Mouse (Mus musculus) cortical plate, adult 2 months (tissue): ENCODE measurements around the gene Nostrin. TPM values are rescaled to one million over a fixed set of nuclear protein-coding genes. Genes with fewer than 3 reads are reported as not detected.

ENCODE experiments used
- H3K27ac ChIP-seq: fragments of 200-500 bp; 2 replicates; pipeline ENCODE4 v1.5.1; 2012; ENCODE audit warnings: low read length, control low read depth, inconsistent platforms; ENCODE audit not compliant: insufficient read depth
- H3K4me1 ChIP-seq: fragments of 200-500 bp; 2 replicates; pipeline ENCODE4 v1.6.1; 2011; ENCODE audit warnings: low read length; ENCODE audit not compliant: control insufficient read depth, insufficient read depth
- H3K4me3 ChIP-seq: fragments of 200-500 bp; 2 replicates; pipeline ENCODE4 v1.5.1; 2011; ENCODE audit warnings: mild to moderate bottlenecking, low read length, control low read depth; ENCODE audit not compliant: insufficient read depth
- CTCF ChIP-seq: fragments of 200-500 bp; IDR thresholded peaks from 2 replicates; pipeline ENCODE4 v1.5.1; 2011; ENCODE audit warnings: mild to moderate bottlenecking, control low read depth, low read length; ENCODE audit not compliant: insufficient read depth; ENCODE audit errors: extremely low read depth
- POLR2A ChIP-seq: fragments of 200-500 bp; IDR thresholded peaks from 2 replicates; pipeline ENCODE4 v1.6.1; 2011; ENCODE audit warnings: mild to moderate bottlenecking, low read length, control low read depth; ENCODE audit not compliant: insufficient read depth; ENCODE audit errors: extremely low read depth
- polyA plus RNA-seq: library from polyadenylated mRNA; depleted of rRNA; stranded (reverse); fragments of >200 nt; gene quantifications from 2 replicates; pipeline ENCODE4 v1.2.3, GENCODE M21; 2012

Gene Nostrin
- polyA plus RNA-seq, 1 experiment: 3.2 TPM

DNA sequence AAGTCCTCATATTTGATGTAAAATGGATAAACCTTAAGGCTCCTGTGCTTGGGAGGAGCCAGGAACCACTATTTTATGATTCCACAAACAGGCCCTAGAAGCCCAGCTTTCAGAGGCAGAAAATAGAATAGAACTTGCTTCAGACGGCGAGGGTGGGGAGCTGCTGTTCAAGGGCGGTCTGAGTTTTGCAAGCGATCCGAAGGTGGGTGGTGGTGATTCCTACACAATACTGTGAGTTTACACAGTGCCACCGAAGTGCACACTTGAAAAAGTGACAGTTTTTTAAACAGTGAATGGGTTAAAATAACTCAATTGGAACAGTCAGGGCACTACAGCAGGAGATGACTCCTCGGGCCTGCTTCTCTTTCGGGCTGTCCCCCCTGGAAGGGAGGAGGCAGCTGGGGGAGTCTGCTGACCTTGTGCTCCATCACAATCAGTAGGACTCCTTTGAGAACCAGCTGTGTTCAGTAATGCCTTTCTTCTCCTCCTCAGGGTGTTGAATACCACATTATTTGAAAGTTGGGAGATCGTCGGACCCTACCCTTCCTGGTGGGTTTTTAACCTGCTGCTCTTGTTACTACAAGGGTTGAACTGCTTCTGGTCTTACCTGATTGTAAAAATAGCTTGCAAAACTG lies 31.0 kb upstream of the Nostrin start:
- TF ChIP-seq CTCF: no peak
- TF ChIP-seq POLR2A: no peak

DNA sequence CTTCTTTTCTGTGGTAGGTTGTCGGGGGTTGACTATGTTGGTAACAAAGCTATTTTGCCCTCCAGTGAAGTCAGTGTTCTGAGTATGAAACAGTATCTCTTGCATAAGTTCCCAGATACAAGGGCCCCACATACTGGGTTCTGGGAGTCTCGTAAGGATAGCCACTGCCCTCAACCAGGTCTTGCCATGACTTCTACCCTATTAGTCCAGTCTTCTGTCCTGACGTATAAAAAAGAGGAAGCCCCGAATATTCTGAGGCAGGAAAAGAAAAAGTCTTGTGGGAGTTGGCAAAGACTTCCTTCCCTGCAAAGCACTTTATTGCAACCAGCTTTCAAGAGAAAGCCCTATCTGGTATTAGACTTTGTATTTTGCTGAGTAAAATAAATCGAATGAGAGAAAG lies 26.4 kb upstream of the Nostrin start:
- peaks cover 3% of the 10 kb centered on the region; the same call in 1 of the 2 replicates for H3K4me1 ChIP-seq
- H3K4me3 ChIP-seq: no peak overlapping the region
- no peak for TF ChIP-seq CTCF
- no peak for TF ChIP-seq POLR2A
- H3K27ac ChIP-seq: no peak overlapping the region

More for the DNA sequence above, 31.0 kb upstream of the Nostrin start:
- Histone ChIP-seq H3K4me1 (peaks cover 5% of the 10 kb centered on the region; the same call in 1 of the 2 replicates), H3K27ac (no peak overlapping the region), H3K4me3 (no peak overlapping the region)

DNA sequence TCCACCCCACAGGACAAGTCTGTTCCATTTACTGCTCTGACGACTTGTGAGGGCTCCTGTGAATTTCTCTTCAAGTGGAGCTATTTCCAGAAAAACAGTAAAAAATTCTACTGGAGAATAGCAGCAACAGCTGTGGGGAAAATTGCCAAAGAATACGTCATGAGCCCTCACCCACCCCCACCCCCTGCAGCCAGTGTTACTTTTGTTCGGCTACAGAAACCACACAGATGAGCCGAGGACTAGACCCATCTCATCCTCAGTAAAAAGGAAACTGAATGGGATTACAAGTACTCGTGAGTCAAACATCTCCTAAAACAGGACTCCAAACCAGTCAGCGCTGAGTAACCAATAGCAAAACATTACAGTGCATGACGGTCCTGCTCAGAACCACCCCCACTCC lies 25.9 kb upstream of the Nostrin start:
- H3K4me3 ChIP-seq: no peak overlapping the region
- TF ChIP-seq CTCF (no peak), POLR2A (no peak)
- no peak overlapping the region for H3K27ac ChIP-seq
- H3K4me1 ChIP-seq: peaks cover 2% of the 10 kb centered on the region; the same call in 1 of the 2 replicates

DNA sequence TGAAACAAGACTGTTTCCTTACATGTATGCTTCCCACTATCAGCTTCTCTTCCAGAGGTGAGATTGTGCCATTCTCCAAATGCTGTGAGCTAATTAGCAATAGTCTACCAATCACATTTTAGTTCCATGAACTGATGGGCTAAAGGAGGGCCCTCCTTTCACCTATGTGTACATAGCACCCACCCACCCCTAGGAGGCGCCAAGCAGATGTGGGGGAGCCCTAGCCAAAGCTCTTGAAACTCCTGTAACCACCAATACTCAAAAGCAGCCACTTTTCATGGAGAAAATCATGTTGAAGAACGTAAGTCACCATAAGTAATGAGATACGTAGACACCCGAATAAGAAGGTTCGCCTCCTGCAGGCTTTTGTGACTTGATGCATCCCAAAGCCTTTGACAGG lies 23.0 kb upstream of the Nostrin start:
- Histone ChIP-seq H3K4me3 (no peak overlapping the region), H3K4me1 (peaks cover 2% of the 10 kb centered on the region; the same call in 1 of the 2 replicates), H3K27ac (no peak overlapping the region)
- TF ChIP-seq POLR2A: no peak
- TF ChIP-seq CTCF: no peak

DNA sequence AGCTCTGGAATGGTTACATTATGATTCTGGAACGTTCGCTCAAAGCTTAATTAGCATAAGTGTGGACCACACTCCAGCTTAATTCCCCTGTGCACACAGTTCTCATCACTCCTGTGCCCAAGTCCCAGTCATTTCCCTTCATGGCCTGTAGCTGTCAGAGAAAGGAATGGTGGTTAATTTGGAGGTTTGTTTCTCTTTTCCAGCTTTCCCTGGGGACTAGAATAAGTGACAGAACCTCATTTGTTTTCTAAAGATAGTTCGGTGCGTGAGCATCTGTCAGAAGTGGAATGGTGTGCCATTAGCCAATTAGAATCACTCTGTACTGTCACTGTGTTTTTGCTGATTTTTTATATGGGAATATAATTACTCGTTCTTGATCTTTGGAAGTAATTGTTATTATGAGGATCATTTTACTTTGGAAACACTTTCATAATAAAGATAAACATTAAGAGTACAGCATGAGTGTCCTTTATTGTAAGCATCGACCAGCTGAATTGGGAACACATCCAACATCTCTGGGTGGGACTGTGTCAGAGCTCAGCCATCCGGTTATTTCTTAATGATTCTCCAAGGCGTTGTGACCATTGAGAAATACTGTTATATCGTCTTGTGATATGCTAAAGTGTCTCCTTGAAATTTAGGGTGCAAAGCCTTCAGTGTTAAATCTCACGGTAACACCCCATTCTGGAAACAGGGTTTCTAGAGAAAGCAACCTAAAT lies 21.6 kb upstream of the Nostrin start:
- Histone ChIP-seq H3K27ac (no peak overlapping the region), H3K4me3 (no peak overlapping the region), H3K4me1 (no peaks in the 10 kb centered on the region; the same call in 1 of the 2 replicates)
- TF ChIP-seq CTCF (no peak), POLR2A (no peak)

DNA sequence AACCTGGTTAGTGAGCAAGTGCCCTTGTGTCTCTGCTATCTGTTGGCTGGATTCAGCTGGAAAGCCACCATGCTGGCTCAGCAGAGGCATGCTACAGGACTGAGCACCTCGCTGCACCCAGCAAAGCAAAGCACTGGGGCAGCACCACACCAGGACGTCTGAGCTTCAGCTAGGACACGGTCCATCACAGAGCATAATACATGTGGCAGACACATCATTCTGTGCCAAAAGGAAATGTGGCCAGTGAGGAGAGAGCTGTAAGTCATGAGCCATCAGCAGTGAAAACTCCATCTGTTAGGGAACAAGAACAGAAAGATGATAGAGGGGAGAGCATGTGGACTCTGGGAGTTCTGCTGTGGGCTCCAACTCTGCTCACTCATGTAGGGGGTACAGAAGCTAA lies 19.7 kb upstream of the Nostrin start:
- no peaks in the 10 kb centered on the region; the same call in 1 of the 2 replicates for H3K4me1 ChIP-seq
- H3K27ac ChIP-seq: no peak overlapping the region
- no peak for TF ChIP-seq CTCF
- no peak for TF ChIP-seq POLR2A
- H3K4me3 ChIP-seq: no peak overlapping the region

DNA sequence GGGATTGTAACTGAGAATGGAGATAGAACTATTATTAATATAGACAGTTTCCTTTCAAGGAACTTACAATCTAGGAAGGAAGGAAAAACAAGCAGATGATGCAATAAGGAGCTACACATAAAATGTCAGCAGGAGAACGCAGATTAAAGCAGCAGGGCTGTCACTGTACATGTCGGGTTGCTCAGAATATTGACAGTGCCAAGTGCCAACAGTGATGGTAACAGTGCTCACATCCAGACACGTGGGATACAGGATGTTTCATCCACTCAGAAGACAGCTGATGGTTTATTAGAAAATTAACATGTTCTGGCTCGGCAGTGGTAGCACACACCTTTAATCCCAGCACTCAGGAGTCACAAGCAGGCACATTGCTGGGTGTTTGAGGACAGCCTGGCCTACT lies 18.8 kb upstream of the Nostrin start:
- no peak for TF ChIP-seq CTCF
- Histone ChIP-seq H3K4me3 (no peak overlapping the region), H3K4me1 (no peaks in the 10 kb centered on the region; the same call in 1 of the 2 replicates), H3K27ac (no peak overlapping the region)

DNA sequence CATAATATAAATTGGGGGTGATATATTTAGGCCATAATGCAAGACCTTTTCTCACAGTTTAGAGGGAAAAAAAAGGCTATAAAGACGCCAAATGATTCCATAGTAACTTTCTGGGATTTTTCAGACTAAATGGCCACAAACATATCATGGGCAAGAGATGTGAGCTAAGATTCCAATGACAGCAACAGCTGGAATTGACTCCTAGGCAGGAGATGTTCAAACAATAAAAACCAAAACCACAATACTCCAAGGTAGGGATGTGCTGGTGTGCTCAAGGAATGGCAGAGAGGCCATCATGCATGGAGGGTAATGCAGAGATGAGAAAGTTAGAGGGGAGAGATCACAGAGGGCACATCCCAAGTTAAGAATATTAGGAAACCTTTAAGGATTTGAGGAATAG lies 16.6 kb upstream of the Nostrin start:
- no peak overlapping the region for H3K4me3 ChIP-seq
- no peaks in the 10 kb centered on the region for H3K4me1 ChIP-seq
- no peak for TF ChIP-seq POLR2A
- no peak for TF ChIP-seq CTCF
- H3K27ac ChIP-seq: no peak overlapping the region

DNA sequence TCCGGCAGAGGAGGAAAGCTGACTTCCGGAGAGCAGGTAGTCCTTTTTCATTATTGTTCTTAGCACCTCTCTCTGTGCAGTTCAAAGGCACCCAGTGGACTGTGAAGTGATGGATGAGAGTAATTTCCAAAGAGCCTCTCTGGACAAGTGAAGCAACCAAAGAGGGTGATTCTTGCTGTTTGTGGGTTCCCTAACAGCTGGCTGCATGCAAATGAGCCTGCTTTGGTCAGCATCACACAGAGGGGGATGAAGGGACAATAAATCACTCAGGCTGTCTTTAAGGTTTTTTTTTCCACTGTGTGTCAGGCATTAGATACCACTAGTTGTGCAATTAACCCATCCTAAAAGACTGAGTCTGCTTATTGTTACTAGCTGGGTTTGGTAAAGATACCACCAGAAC lies 15.9 kb upstream of the Nostrin start:
- H3K27ac ChIP-seq: no peak overlapping the region
- no peaks in the 10 kb centered on the region for H3K4me1 ChIP-seq
- no peak overlapping the region for H3K4me3 ChIP-seq
- TF ChIP-seq CTCF: no peak
- no peak for TF ChIP-seq POLR2A

DNA sequence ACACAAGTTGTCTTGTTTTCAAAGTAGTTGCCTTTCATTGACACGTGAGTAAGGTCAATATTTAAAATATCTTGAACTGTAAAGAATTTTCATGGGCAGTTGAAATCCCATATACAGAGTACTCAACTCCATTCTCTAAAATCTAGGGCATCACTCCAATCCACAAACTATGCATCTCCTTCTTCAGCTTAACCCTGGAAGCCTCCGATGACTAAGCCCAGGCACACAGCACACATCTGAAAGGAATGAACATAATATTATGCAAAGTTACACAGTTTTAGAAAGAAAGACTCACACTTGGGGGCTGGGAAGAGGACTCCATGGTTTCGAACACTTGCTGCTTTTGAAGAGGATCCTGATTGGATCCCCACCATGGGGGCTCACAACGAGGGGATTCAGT lies 13.9 kb upstream of the Nostrin start:
- Histone ChIP-seq H3K4me3 (no peak overlapping the region), H3K27ac (no peak overlapping the region), H3K4me1 (no peaks in the 10 kb centered on the region)
- TF ChIP-seq POLR2A (no peak), CTCF (no peak)
